Mouse (Mus musculus) spleen, adult 2 months (tissue): ENCODE data around the gene Smyd3. TPM values are rescaled to one million over a fixed set of nuclear protein-coding genes. Genes with fewer than 3 reads are reported as not detected.
"Not testable (repeated sequence)": the region's sequence is repeated elsewhere in the genome, so short reads cannot be mapped to it uniquely, and the experiment has no call there.

ENCODE experiments used
- DNase-seq, 2 experiments: peaks; one replicate each; pipeline versions ENCODE4 v3.0.0 to v3.0.0-alpha.2; 2012 to 2021; ENCODE audit warnings: low spot score in 2 of 2, low read depth in 1 of 2
- H3K27ac ChIP-seq: fragments of 200-500 bp; 2 replicates; pipeline ENCODE4 v1.5.1; 2012; ENCODE audit warnings: low read length, inconsistent platforms; ENCODE audit not compliant: insufficient read depth
- H3K27me3 ChIP-seq: fragments of 200-500 bp; 2 replicates; pipeline ENCODE4 v1.6.1; 2012; ENCODE audit warnings: mild to moderate bottlenecking, moderate library complexity, low read length, inconsistent platforms; ENCODE audit not compliant: control insufficient read depth, insufficient read depth
- H3K36me3 ChIP-seq: fragments of 200-500 bp; 2 replicates; pipeline ENCODE4 v1.6.1; 2012; ENCODE audit warnings: mild to moderate bottlenecking, low read length, inconsistent platforms; ENCODE audit not compliant: control insufficient read depth, insufficient read depth
- H3K4me1 ChIP-seq: fragments of 200-500 bp; 2 replicates; pipeline ENCODE4 v1.6.1; 2011; ENCODE audit warnings: inconsistent platforms; ENCODE audit not compliant: control insufficient read depth, insufficient read depth, insufficient read length
- H3K4me3 ChIP-seq: fragments of 200-500 bp; 2 replicates; pipeline ENCODE4 v1.5.1; 2011; ENCODE audit warnings: mild to moderate bottlenecking, inconsistent platforms; ENCODE audit not compliant: insufficient read depth, insufficient read length; ENCODE audit errors: extremely low read depth
- CTCF ChIP-seq: fragments of 200-500 bp; IDR thresholded peaks from 2 replicates; pipeline ENCODE4 v1.5.1; 2011; ENCODE audit warnings: mild to moderate bottlenecking, inconsistent platforms; ENCODE audit not compliant: insufficient read depth, insufficient read length, insufficient replicate concordance; ENCODE audit errors: extremely low read depth
- POLR2A ChIP-seq: fragments of 200-500 bp; IDR thresholded peaks from 2 replicates; pipeline ENCODE4 v1.6.1; 2011; ENCODE audit warnings: low read depth, low read length, inconsistent platforms
- WGBS: fragments of 180-500 bp; shearing (Covaris S2); methylation state at CpG from one replicate; pipeline ENCODE4 v1.1.7; 2018; 5-methylcytosine and 5-hydroxymethylcytosine counted together
- polyA plus RNA-seq: library from polyadenylated mRNA; depleted of rRNA; stranded (reverse); fragments of >200 nt; gene quantifications from 2 replicates; pipeline ENCODE4 v1.2.3, GENCODE M21; 2012

Gene Smyd3
- polyA plus RNA-seq, 1 experiment = 3.6 TPM

DNA sequence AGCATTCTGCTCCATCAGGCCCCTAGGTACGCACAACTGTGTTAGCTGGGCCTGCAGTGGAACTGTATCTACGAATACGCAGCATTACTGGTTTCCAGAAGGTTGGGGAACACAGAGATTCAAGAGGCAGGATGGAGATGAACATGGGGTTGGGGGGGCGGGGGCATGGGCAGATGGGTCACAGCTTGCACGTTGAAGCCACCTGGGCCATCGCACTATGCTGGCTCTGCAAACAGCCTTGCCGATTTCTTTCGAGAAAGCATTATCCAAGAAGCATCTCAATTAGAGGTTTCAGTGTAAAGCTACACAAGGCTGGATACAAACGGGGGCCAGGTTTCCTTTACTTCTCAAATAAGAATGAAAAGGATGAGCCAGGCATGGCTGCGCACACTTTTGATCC lies 348.7 kb downstream of the Smyd3 start:
- Histone ChIP-seq H3K4me3 (no peak overlapping the region), H3K27ac (no peak overlapping the region), H3K36me3 (no peaks in the 10 kb centered on the region), H3K27me3 (no peaks in the 10 kb centered on the region), H3K4me1 (no peaks in the 10 kb centered on the region)
- 85% methylated on average over 10 of the region's 10 CpGs for WGBS
- no peak for DNase-seq
- TF ChIP-seq CTCF (no peak), POLR2A (no peak)

DNA sequence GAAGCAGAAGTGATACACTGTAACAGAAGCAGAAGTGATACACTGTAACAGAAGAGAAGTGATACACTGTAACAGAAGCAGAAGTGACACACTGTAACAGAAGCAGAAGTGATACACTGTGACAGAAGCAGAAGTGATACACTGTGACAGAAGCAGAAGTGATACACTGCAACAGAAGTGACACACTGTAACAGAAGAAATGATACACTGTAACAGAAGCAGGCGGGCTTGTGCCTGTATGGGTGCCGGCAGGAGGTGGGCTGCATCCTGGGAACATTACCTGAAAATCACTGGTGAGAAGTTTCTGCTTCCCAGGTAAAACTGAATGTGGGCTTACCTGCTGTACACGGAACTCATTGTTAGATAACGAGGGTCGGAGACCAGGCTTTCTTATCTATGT lies 353.6 kb downstream of the Smyd3 start:
- WGBS = 89% methylated on average over 5 of the region's 5 CpGs
- not testable (repeated sequence) for H3K27me3 ChIP-seq, H3K27ac ChIP-seq, H3K4me1 ChIP-seq, H3K4me3 ChIP-seq, DNase-seq, H3K36me3 ChIP-seq

DNA sequence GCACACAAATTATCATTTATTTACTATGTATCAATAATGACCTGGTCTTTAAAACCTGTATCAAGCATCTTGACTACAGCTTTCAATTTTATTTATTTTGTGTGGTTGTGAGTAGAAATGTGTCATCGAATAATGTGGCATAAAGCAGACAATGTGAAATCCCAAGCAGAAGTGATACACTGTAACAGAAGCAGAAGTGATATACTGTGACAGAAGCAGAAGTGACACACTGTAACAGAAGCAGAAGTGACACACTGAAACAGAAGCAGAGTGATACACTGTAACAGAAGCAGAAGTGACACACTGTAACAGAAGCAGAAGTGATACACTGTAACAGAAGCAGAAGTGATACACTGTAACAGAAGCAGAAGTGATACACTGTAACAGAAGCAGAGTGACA lies 355.1 kb downstream of the Smyd3 start:
- H3K27ac ChIP-seq, H3K4me1 ChIP-seq, DNase-seq, H3K4me3 ChIP-seq, H3K27me3 ChIP-seq, H3K36me3 ChIP-seq: not testable (repeated sequence)
- WGBS = 90% methylated on average over 1 of the region's 1 CpGs

DNA sequence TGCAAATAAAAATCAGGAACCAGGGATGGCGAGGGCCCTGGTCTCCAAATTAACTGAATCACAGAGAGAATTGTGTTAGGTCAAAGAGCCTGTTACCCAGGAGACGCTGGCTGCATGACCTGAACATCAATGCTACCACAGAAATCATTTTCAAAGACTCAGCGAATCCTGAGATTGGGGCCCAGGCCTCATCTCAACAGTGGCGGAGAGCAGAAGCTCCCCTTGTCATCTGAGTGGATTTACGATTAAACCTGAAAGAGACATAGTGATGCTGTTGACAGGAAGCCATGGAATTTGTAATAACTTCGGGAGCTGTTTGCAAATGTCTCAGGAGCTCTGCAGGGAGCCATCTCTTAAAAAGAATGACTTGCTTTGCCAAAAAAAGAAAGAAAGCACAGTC lies 355.9 kb downstream of the Smyd3 start:
- Histone ChIP-seq H3K4me3 (no peak overlapping the region), H3K27ac (no peak overlapping the region), H3K4me1 (no peaks in the 10 kb centered on the region), H3K36me3 (no peaks in the 10 kb centered on the region), H3K27me3 (no peaks in the 10 kb centered on the region)
- no peak for TF ChIP-seq POLR2A
- no peak for TF ChIP-seq CTCF
- no peak for DNase-seq
- WGBS = 88% methylated on average over 6 of the region's 6 CpGs

DNA sequence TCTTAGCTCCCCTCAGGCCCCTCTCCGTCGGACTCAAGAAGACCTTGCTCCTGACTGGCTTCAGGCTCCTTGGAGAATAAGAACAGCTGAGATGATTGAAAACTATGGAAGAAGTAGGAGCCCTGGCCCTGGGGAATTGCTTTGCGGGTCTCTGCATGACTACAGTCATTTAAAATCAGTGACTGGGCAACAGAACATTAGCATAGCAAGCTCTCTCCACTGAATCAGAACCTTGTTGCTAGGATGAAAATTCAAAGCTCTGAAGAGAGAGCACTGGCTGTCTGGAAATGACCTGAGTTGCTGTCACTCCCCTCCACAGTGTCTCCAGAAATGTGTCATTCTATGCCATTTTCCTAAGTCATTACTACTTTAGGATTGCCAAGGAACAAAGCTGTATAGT lies 357.1 kb downstream of the Smyd3 start:
- 86% methylated on average over 3 of the region's 3 CpGs for WGBS
- no peak overlapping the region for H3K27ac ChIP-seq
- TF ChIP-seq CTCF (no peak), POLR2A (no peak)
- H3K27me3 ChIP-seq = no peaks in the 10 kb centered on the region
- no peak for DNase-seq
- no peaks in the 10 kb centered on the region for H3K36me3 ChIP-seq
- no peak overlapping the region for H3K4me3 ChIP-seq
- no peaks in the 10 kb centered on the region for H3K4me1 ChIP-seq

DNA sequence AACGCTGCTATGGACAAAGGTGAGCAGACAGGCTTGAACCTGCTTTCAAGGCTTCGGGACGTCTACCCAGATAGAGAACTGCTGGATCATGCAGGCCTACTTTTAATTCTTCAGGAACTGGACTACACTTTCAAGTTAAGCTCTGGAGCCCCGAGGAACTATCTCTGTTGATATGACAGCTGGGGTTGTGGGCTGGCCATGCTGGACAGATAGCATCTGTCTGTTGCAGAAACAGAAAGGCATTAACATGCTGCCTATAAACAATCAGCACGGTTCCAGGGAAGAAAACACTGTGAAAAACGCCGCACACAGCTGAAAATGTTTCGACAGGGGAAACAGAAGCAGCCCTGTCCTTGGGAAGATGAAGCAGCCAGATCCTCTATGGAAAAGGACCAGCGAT lies 365.5 kb downstream of the Smyd3 start:
- Histone ChIP-seq H3K4me3 (no peak overlapping the region), H3K27me3 (no peaks in the 10 kb centered on the region), H3K36me3 (no peaks in the 10 kb centered on the region), H3K27ac (no peak overlapping the region), H3K4me1 (no peaks in the 10 kb centered on the region)
- 84% methylated on average over 9 of the region's 9 CpGs for WGBS
- no peak for DNase-seq
- TF ChIP-seq POLR2A (no peak), CTCF (no peak)

DNA sequence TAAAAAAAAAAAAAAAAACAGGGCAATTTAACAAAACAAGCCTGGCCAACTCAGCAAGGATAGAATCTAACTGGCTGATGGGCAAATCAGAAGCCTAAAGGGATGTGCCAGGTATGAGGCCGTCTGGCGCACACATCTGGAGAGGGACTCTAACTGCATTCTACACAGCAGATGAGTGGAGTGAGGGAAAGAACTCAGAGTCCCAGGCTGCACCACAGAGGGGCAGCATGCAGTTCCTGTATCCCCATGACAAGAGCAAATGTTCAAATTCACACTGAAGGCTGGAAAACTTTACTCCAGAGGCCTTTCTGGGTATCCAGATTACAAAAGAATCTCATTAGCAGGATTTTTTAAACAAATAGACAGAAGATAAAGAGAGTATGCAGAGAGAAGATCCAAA lies 366.6 kb downstream of the Smyd3 start:
- WGBS = 97% methylated on average over 2 of the region's 2 CpGs
- no peak for TF ChIP-seq CTCF
- no peak for TF ChIP-seq POLR2A
- Histone ChIP-seq H3K36me3 (no peaks in the 10 kb centered on the region), H3K4me1 (no peaks in the 10 kb centered on the region), H3K27ac (no peak overlapping the region), H3K27me3 (no peaks in the 10 kb centered on the region), H3K4me3 (no peak overlapping the region)
- no peak for DNase-seq

DNA sequence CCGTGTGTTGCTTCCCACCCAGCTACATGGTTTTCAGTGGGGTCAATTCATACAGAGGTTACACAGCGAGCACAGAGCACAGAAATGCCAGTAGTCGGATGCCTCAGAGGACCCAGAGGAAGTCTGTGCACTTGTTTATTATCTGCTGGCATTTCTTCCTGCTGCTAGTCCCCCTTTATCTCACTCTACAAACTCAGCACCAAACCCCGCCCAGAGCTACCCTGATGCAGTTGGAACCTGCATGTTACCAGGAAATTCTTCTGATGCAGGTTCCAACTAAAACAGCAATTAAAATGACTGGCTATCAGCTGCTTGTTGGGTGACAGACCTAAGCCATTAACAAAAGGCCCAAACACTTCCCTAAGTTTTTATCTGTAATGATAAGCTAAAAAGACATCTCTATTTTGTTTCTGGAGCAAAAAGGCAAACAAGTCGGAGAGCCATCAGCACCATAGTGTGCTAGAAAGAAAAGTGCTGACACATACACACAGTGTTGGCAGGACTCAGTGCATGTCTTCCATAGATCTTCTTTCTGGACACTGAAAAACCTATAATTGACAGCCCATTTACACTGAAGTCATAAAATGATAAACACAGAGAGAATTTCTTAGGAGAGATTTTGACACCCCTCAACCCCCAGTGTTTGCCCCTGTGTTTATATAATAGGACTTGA lies 368.2 kb downstream of the Smyd3 start:
- DNase-seq = no peak

More for the DNA sequence above, 368.2 kb downstream of the Smyd3 start:
- H3K4me3 ChIP-seq = no peak overlapping the region
- H3K4me1 ChIP-seq = no peaks in the 10 kb centered on the region
- H3K36me3 ChIP-seq = no peaks in the 10 kb centered on the region
- TF ChIP-seq CTCF = no peak
- TF ChIP-seq POLR2A = no peak
- H3K27ac ChIP-seq = no peak overlapping the region
- 82% methylated on average over 5 of the region's 5 CpGs for WGBS
- H3K27me3 ChIP-seq = no peaks in the 10 kb centered on the region
